Mouse (Mus musculus) brain, embryonic 14.5 days (tissue): Measurements from ENCODE around the gene Scg2. TPM values are rescaled to one million over a fixed set of nuclear protein-coding genes. Genes with fewer than 3 reads are reported as not detected.

ENCODE experiments used
- DNase-seq: peaks from one replicate; pipeline ENCODE4 v3.0.0-alpha.2; 2011; ENCODE audit warnings: low read depth
- CTCF ChIP-seq: fragments of 200-500 bp; IDR thresholded peaks from 2 replicates; pipeline ENCODE4 v1.5.1; 2012; ENCODE audit warnings: inconsistent platforms, mild to moderate bottlenecking, moderate library complexity, borderline replicate concordance; ENCODE audit not compliant: insufficient read depth, insufficient read length; ENCODE audit errors: extremely low read depth
- POLR2A ChIP-seq: fragments of 200-500 bp; IDR thresholded peaks from 2 replicates; pipeline ENCODE4 v1.6.1; 2012; ENCODE audit warnings: mild to moderate bottlenecking, inconsistent platforms, borderline replicate concordance; ENCODE audit not compliant: poor library complexity, insufficient read depth, insufficient read length, severe bottlenecking; ENCODE audit errors: extremely low read depth
- polyA plus RNA-seq: library from polyadenylated mRNA; depleted of rRNA; stranded (reverse); fragments of >200 nt; gene quantifications from 2 replicates; pipeline ENCODE4 v1.2.3, GENCODE M21; 2012; rRNA removed

Scg2 gene
- polyA plus RNA-seq, 1 experiment, result 55.7 TPM

- no peak for DNase-seq
- TF ChIP-seq CTCF, result no peak
- no peak for TF ChIP-seq POLR2A
These were observed 2.2 kb downstream of the Scg2 start for GRCm38 (mm10) chr1:79437755-79438154.

- TF ChIP-seq POLR2A, result no peak
- TF ChIP-seq CTCF, result no peak
- no peak for DNase-seq
These were observed 3.2 kb downstream of the Scg2 start for GRCm38 (mm10) chr1:79436671-79437070.

GRCm38 (mm10) chr1:79429058-79429457, 10.9 kb downstream of the Scg2 start:
- TF ChIP-seq POLR2A (no peak), CTCF (no peak)
- DNase-seq, result peak; percentile 55

GRCm38 (mm10) chr1:79415496-79415895, 24.4 kb downstream of the Scg2 start:
- no peak for DNase-seq

GRCm38 (mm10) chr1:79406337-79406942, 33.5 kb downstream of the Scg2 start:
- no peak for DNase-seq
- TF ChIP-seq POLR2A, result no peak
- no peak for TF ChIP-seq CTCF

More at GRCm38 (mm10) chr1:79415496-79415895, 24.4 kb downstream of the Scg2 start:
- TF ChIP-seq POLR2A (no peak), CTCF (no peak)

- peak; percentile 66 for DNase-seq
- TF ChIP-seq POLR2A (no peak), CTCF (no peak)
These were observed 38.6 kb downstream of the Scg2 start for GRCm38 (mm10) chr1:79401090-79402012.

GRCm38 (mm10) chr1:79400284-79400683, 39.6 kb downstream of the Scg2 start:
- peak; percentile 9 for DNase-seq
- TF ChIP-seq CTCF (no peak), POLR2A (no peak)

Other genes with a start within 250 kb of the Scg2 start
- 1.4 and 1.8 TPM in 2 replicates for gene Ap1s3, start 231.9 kb upstream of the Scg2 start, polyA plus RNA-seq